Mouse (Mus musculus): ENCODE results near the gene Atp5d.

DNA sequence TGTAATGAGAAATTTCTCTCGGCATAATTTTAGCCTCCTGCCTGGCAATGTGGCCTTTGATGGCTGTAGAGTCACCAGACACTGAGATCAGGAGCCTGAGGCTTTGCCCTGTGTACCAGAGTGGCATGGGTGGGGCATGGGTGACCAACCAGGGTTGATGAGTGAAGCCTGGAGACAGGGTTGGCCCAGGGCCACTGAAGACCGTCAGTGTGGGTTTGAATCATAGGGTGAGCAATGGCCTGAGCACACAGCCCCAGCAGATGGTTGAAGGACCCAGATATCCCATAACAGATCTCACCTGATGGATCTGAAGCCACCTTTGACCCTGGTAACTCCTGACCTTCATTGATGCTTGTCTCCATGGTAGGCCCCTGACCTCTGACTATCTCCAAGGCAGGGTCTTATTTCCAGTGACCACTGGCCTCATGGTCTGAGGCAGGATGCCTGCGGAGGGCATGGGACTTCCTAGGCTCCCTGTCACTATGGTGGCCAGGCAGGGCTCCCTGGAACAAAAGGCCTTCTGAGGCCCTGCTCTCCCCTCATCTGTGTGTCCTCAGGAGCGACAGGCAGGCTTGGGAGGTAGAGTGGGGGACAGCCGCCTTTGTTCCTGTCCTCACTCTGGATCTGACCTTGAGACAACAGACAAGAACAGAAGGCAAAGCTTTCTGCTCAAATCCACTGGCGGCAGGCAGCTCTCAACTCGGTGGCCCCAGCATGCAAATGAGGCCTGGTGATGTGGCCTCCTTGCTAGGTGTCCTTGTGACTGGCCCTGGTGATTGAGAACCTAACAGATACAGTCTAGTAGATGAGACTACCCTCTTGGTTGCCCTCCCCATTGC is 39.2 kb downstream of the Atp5d start:
- no peak for TF ChIP-seq CTCF (IDR thresholded peaks at IDR 0.05; ENCODE audit: low read depth)
- TF ChIP-seq EP300 (IDR thresholded peaks at IDR 0.05; ENCODE audit: low read depth) = no peak
